Mouse (Mus musculus): ENCODE data around the gene Gne. TPM values are rescaled to one million over a fixed set of nuclear protein-coding genes. Genes with fewer than 3 reads are reported as not detected.
A peak's percentile ranks its signal among the peaks of the same experiment; 100 is the strongest.

Gene Gne
- polyA plus RNA-seq (2016; fragmentation: Nextera tagmentation; extraction: Ambion mirVana): 35.6 and 36.3 TPM in 2 replicates

DNA sequence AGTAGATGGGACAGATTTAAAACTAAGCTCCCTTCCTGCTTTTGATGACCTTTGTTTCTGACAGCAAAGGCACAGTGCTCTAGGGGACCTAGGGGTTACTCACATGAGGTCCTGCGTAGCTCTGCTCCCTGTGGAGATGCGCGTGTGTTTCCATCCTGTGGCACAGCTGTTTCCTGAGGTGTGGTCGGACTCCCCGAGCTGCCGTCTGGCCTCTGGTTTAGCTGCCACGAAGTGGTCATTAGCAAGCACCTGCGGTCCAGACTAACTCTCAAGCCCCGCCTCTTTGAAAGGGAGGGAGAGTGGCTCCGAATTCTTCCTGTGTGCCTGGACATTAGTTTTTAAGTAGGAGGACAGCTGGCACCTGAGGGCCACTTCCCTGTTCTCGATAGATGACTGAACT lies at the start of gene Gne:
TSS of gene Gne (minus strand) at position 233 of the 400 bp plus-strand sequence.
- 21% methylated on average over 11 of the region's 11 CpGs for WGBS
- Histone ChIP-seq H3K4me3 (no peak within 1 kb of the TSS; the same call in 1 of the 2 replicates), H3K4me2 (peak within 1 kb of the TSS; percentile 42), H3K9ac (no peak within 1 kb of the TSS), H3K27ac (ENCODE audit: poor library complexity, severe bottlenecking) (no peak within 1 kb of the TSS), H3K4me1 (replicated peaks) (peaks cover 5% of the 10 kb centered on the region; the same call in 1 of the 2 replicates), H3K9me3 (replicated peaks) (no peaks in the 10 kb centered on the region), H3K36me3 (no peaks in the 10 kb centered on the region), H3K27me3 (replicated peaks) (no peaks in the 10 kb centered on the region)
- ATAC-seq (ENCODE audit: insufficient number of reproducible peaks, low FRiP score): no peak

- peaks cover 67% of the 10 kb centered on the region for H3K36me3 ChIP-seq
- no peaks in the 10 kb centered on the region for H3K27me3 ChIP-seq (replicated peaks)
- 93% methylated on average over 12 of the region's 12 CpGs for WGBS
- H3K4me3 ChIP-seq: no peak overlapping the region
- no peak overlapping the region for H3K27ac ChIP-seq (ENCODE audit: poor library complexity, severe bottlenecking)
- H3K9ac ChIP-seq: no peak overlapping the region
- no peaks in the 10 kb centered on the region for H3K4me1 ChIP-seq (replicated peaks)
- H3K9me3 ChIP-seq (replicated peaks): no peaks in the 10 kb centered on the region
- no peak overlapping the region for H3K4me2 ChIP-seq
- no peak for ATAC-seq (ENCODE audit: insufficient number of reproducible peaks, low FRiP score)
These were observed 42.8 kb upstream of the Gne start for GRCm38 (mm10) chr4:44126805-44127204.

GRCm38 (mm10) chr4:44119410-44120201 lies 35.6 kb upstream of the Gne start:
- no peaks in the 10 kb centered on the region for H3K9me3 ChIP-seq (replicated peaks)
- peaks cover 12% of the 10 kb centered on the region; the same call in 1 of the 2 replicates for H3K36me3 ChIP-seq
- 45% methylated on average over 9 of the region's 9 CpGs for WGBS
- no peaks in the 10 kb centered on the region for H3K4me1 ChIP-seq (replicated peaks)
- ATAC-seq (ENCODE audit: insufficient number of reproducible peaks, low FRiP score): peak; percentile 22; the same call in 1 of the 2 replicates
- no peaks in the 10 kb centered on the region for H3K27me3 ChIP-seq (replicated peaks)
- H3K4me2 ChIP-seq: no peak overlapping the region
- H3K27ac ChIP-seq (ENCODE audit: poor library complexity, severe bottlenecking): no peak overlapping the region
- no peak overlapping the region for H3K9ac ChIP-seq
- H3K4me3 ChIP-seq: no peak overlapping the region

DNA sequence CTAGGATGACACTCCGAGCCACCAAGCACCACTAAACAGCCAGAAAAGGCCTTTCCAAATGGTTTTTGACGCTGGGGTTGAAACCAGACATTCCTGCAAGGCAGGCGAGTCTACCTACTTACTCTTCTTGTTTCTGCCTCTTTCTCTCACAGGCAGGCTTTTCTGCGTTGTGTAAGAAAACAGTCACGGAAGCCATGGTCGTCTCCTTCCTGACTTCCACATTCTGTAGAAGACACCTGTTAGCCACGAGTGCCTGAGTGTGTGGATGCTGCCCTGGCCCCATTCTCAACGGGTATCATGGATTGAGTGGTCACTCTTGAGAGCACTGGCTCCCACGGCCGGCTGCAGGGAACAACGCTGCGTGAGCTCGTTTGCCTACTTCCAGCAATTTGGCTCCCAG lies 31.1 kb upstream of the Gne start:
- no peaks in the 10 kb centered on the region for H3K27me3 ChIP-seq (replicated peaks)
- no peaks in the 10 kb centered on the region for H3K36me3 ChIP-seq
- no peak overlapping the region for H3K27ac ChIP-seq (ENCODE audit: poor library complexity, severe bottlenecking)
- H3K4me1 ChIP-seq (replicated peaks): peaks cover 19% of the 10 kb centered on the region
- WGBS: 81% methylated on average over 13 of the region's 13 CpGs
- no peak for ATAC-seq (ENCODE audit: insufficient number of reproducible peaks, low FRiP score)
- no peak overlapping the region for H3K4me3 ChIP-seq
- no peaks in the 10 kb centered on the region for H3K9me3 ChIP-seq (replicated peaks)
- H3K4me2 ChIP-seq: no peak overlapping the region
- H3K9ac ChIP-seq: no peak overlapping the region

- 0 out of 2 replicates have a peak overlapping the region, but pooled peaks have one; percentile 13 for H3K27ac ChIP-seq (ENCODE audit: poor library complexity, severe bottlenecking)
These were observed 29.6 kb upstream of the Gne start for GRCm38 (mm10) chr4:44113393-44114138.

GRCm38 (mm10) chr4:44112741-44113140 lies 28.8 kb upstream of the Gne start:
- no peaks in the 10 kb centered on the region for H3K27me3 ChIP-seq (replicated peaks)
- WGBS: 12% methylated on average over 4 of the region's 4 CpGs
- H3K27ac ChIP-seq (ENCODE audit: poor library complexity, severe bottlenecking): peak overlapping the region; percentile 13; the same call in 1 of the 2 replicates
- peaks cover 19% of the 10 kb centered on the region for H3K4me1 ChIP-seq (replicated peaks)
- no peaks in the 10 kb centered on the region for H3K36me3 ChIP-seq
- H3K4me3 ChIP-seq: no peak overlapping the region
- ATAC-seq (ENCODE audit: insufficient number of reproducible peaks, low FRiP score): peak; percentile 60; the same call in 1 of the 2 replicates
- H3K4me2 ChIP-seq: no peak overlapping the region
- H3K9me3 ChIP-seq (replicated peaks): no peaks in the 10 kb centered on the region
- H3K9ac ChIP-seq: no peak overlapping the region; the same call in 1 of the 2 replicates

More at GRCm38 (mm10) chr4:44113393-44114138, 29.6 kb upstream of the Gne start:
- peaks cover 19% of the 10 kb centered on the region for H3K4me1 ChIP-seq (replicated peaks)
- H3K9ac ChIP-seq: no peak overlapping the region; the same call in none of the 2 replicates
- 51% methylated on average over 16 of the region's 16 CpGs for WGBS
- H3K36me3 ChIP-seq: no peaks in the 10 kb centered on the region
- no peaks in the 10 kb centered on the region for H3K9me3 ChIP-seq (replicated peaks)
- no peaks in the 10 kb centered on the region for H3K27me3 ChIP-seq (replicated peaks)
- no peak overlapping the region for H3K4me2 ChIP-seq
- ATAC-seq (ENCODE audit: insufficient number of reproducible peaks, low FRiP score): no peak
- no peak overlapping the region for H3K4me3 ChIP-seq

DNA sequence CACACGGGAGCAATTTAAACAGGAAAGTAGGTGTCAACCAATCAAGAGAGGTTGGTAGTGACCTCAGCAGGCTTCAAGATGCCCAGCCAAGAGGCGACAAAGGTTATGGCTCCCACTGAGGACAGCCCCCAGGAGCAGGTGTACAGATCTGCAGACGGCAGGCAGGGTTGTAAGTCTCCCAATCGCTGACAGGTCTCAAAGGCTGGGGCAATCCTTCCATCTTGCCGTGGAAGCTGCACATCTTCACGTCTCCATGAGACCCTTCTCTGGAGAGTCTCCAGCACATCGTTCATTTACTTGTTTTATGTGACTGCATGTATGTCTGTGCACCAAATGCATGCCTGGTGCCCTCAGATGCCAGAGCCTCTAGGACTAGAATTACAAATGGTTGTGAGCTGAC lies 26.8 kb upstream of the Gne start:
- H3K4me2 ChIP-seq: no peak overlapping the region
- no peaks in the 10 kb centered on the region for H3K36me3 ChIP-seq
- ATAC-seq (ENCODE audit: insufficient number of reproducible peaks, low FRiP score): no peak
- no peaks in the 10 kb centered on the region for H3K27me3 ChIP-seq (replicated peaks)
- H3K9ac ChIP-seq: no peak overlapping the region
- no peak overlapping the region for H3K27ac ChIP-seq (ENCODE audit: poor library complexity, severe bottlenecking)
- H3K4me3 ChIP-seq: no peak overlapping the region
- H3K4me1 ChIP-seq (replicated peaks): peaks cover 39% of the 10 kb centered on the region
- no peaks in the 10 kb centered on the region for H3K9me3 ChIP-seq (replicated peaks)
- WGBS: 82% methylated on average over 7 of the region's 7 CpGs

DNA sequence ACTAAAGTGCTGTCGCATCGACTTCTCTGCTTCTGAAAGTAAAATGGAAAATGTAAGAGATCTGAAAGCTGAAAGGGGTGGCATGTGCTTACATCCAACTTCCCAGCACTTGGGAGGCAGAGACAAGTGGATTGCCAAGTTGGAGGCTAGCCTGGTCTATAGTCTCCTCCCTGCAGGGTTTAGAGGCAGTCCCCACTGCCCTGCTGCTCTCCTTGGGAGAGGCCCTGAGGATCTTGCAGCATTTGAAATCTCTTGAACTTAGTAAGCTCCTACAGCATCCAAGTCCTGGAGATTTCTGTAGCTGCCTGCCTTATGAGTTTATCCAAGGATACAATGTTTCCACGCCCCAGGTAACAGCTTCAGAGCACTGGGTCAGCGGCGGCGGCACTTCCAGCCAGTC lies 24.3 kb upstream of the Gne start:
- H3K27me3 ChIP-seq (replicated peaks): no peaks in the 10 kb centered on the region
- no peak overlapping the region for H3K9ac ChIP-seq
- no peaks in the 10 kb centered on the region for H3K9me3 ChIP-seq (replicated peaks)
- H3K27ac ChIP-seq (ENCODE audit: poor library complexity, severe bottlenecking): no peak overlapping the region
- H3K4me1 ChIP-seq (replicated peaks): peaks cover 49% of the 10 kb centered on the region
- H3K4me3 ChIP-seq: no peak overlapping the region
- no peak overlapping the region for H3K4me2 ChIP-seq
- no peak for ATAC-seq (ENCODE audit: insufficient number of reproducible peaks, low FRiP score)
- WGBS: 87% methylated on average over 6 of the region's 6 CpGs
- no peaks in the 10 kb centered on the region for H3K36me3 ChIP-seq

DNA sequence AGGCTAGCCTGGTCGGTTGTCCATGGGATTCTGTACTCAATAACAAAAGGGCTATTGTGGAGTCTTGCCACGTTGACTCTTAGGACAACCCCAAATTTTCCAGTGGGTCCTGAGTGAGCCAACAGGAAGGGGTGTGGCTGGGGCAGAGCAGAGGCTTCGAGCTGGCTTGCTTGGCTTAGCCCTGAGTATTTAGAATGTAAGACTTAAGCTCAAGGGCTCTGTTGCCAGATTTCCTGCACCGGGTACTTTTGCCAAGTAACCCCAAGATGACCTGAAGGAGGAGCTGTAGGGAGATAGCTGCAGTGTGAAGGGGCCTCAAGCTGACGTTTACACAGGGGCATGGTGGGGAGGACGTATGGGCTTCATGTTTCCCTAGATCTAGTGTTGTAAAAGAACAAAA lies 23.4 kb upstream of the Gne start:
- no peak for ATAC-seq (ENCODE audit: insufficient number of reproducible peaks, low FRiP score)
- WGBS: 39% methylated on average over 6 of the region's 6 CpGs

GRCm38 (mm10) chr4:44106297-44106821 lies 22.4 kb upstream of the Gne start:
- ATAC-seq (ENCODE audit: insufficient number of reproducible peaks, low FRiP score): no peak
- Histone ChIP-seq H3K4me2 (peak overlapping the region; percentile 53), H3K4me3 (peak overlapping the region; percentile 29), H3K9ac (0 out of 2 replicates have a peak overlapping the region, but pooled peaks have one; percentile 28), H3K27ac (ENCODE audit: poor library complexity, severe bottlenecking) (peak overlapping the region; percentile 61; the same call in 1 of the 2 replicates), H3K27me3 (replicated peaks) (no peaks in the 10 kb centered on the region), H3K36me3 (no peaks in the 10 kb centered on the region), H3K9me3 (replicated peaks) (no peaks in the 10 kb centered on the region), H3K4me1 (replicated peaks) (peaks cover 38% of the 10 kb centered on the region)
- WGBS: 23% methylated on average over 18 of the region's 18 CpGs

More for the DNA sequence above, 23.4 kb upstream of the Gne start:
- Histone ChIP-seq H3K9me3 (replicated peaks) (no peaks in the 10 kb centered on the region), H3K4me2 (peak overlapping the region; percentile 53; the same call in 1 of the 2 replicates), H3K36me3 (no peaks in the 10 kb centered on the region), H3K4me3 (no peak overlapping the region), H3K27me3 (replicated peaks) (no peaks in the 10 kb centered on the region), H3K4me1 (replicated peaks) (peaks cover 40% of the 10 kb centered on the region), H3K9ac (no peak overlapping the region), H3K27ac (ENCODE audit: poor library complexity, severe bottlenecking) (peak overlapping the region; percentile 61; the same call in 1 of the 2 replicates)

All from heart, embryonic 12.5 days (tissue).